Mouse (Mus musculus): ENCODE measurements at regions not wholly inside any gene's neighbourhood (a gene's known extent, or its start where the extent isn't known, plus 50 kb on each side); places are given as distances from the start of the nearest gene placed in this dataset.
A peak's percentile ranks its signal among the peaks of the same experiment; 100 is the strongest.

DNA sequence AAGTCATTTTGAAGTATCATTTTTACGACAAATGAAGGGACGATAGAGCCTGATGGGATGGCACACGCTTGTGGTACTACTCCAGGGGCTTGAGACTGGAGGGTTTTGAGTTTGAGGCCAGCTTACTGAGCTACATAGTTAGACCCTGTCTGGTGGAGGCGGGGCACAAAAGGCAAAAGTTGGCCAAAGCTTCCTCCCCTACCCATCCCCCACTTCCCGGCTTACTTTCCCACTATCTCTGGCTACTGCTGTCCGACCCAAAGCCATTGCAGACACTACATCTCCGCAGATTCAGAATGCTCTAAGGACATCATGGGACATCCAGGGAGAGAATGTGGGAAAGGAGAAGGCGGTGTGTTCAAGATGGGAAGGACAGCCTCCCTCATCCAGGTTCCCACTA is 493.1 kb downstream of the Prss52 start:
- Histone ChIP-seq H3K9ac (no peak overlapping the region), H3K9me3 (ENCODE audit: low read length) (no peaks in the 10 kb centered on the region), H3K4me3 (ENCODE audit: low read depth, low read length) (no peak overlapping the region), H3K27ac (ENCODE audit: low read depth, low read length) (peak overlapping the region; percentile 37), H3K27me3 (ENCODE audit: insufficient read depth, low read length) (no peaks in the 10 kb centered on the region), H3K36me3 (ENCODE audit: insufficient read depth) (peaks cover 3% of the 10 kb centered on the region), H3K4me2 (ENCODE audit: low read depth) (no peak overlapping the region), H3K4me1 (ENCODE audit: insufficient read depth) (0 out of 2 replicates have a peak, but pooled peaks cover 6% of the 10 kb centered on the region)
- TF ChIP-seq CTCF (IDR thresholded peaks at IDR 0.05; ENCODE audit: low read depth), result no peak
- 64% methylated on average over 8 of the region's 8 CpGs for WGBS
- peak; percentile 69 for DNase-seq
- 0 out of 2 replicates have a peak, but pooled peaks have one; percentile 0 for ATAC-seq

MicroRNAs in the stretch of these regions (microRNA counts, 519-probe panel; counts per million panel counts)
- microRNA mmu-miR-124, result 8,527 counts per million, percentile 99 among the panel's probes with 10 or more counts

Small RNA genes in the stretch of these regions (microRNA-seq; reads per million reads assigned to microRNA genes)
- gene Mir124a-1, result 5.5 to 5.8 reads per million in 2 experiments
- 8.5 to 13.7 reads per million in 2 experiments for gene Mir3078
